Mouse (Mus musculus): Measurements from ENCODE around the gene Safb.

Gene Safb

DNA sequence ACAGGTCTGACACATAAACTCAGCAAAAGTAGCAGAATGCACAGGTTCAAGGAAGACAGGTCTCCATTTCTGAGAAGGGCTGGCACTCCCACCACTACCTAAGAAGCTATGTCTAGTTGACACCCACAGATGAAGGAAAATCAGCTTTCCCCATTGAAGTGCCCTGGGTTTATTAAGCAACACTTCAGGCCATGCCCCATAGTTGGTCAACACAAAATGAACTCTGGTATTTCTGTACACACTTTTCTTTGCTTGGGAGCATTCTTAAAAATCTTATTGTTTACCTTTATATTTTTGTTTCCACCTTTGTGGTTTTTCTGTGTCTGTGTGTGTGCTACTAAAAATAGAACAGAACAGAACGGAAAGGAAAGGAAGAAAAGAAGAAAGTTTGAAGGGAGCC lies 24.5 kb upstream of the Safb start:
- in situ Hi-C loops (cut with MboI, MseI), result loop anchor here (5.0 kb wide), 1 partner anchor 103 kb away; no protein-coding TSS in a partner anchor

- in situ Hi-C loops (cut with MboI, MseI), result loop anchor here (5.0 kb wide), 1 partner anchor 105 kb away; no protein-coding TSS in a partner anchor
Measured at GRCm38 (mm10) chr17:56561866-56562265, 22.8 kb upstream of the Safb start.

DNA sequence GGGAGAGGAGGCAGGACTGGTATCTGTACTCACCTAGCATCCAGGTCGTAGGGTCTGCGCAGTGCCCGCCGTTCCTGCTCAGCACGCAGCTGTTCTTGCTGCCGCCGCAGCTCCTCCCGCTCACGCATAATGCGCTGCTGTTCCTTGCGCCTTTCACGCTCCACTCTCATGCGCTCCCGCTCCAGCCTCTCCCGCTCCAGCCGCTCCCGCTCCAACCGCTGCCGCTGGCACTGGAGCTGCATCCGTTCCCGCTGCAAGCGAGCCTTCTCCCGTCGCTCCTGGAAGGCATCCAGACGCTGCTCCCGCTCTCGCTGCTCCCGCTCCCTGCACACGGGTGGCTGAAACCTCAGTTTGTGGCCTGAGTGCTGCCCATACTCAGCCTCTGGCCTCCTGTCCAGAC lies 18.3 kb upstream of the Safb start:
- in situ Hi-C loops (cut with MboI, MseI), result no loop called here

- in situ Hi-C loops (cut with MboI, MseI), result no loop called here
Measured at GRCm38 (mm10) chr17:56566918-56567317, 17.7 kb upstream of the Safb start.

- in situ Hi-C loops (cut with MboI, MseI), result no loop called here
Measured at GRCm38 (mm10) chr17:56567370-56567769, 17.3 kb upstream of the Safb start.

- in situ Hi-C loops (cut with MboI, MseI), result no loop called here
Measured at GRCm38 (mm10) chr17:56570287-56570686, 14.3 kb upstream of the Safb start.

- in situ Hi-C loops (cut with MboI, MseI), result no loop called here
Measured at GRCm38 (mm10) chr17:56572154-56572553, 12.5 kb upstream of the Safb start.

- in situ Hi-C loops (cut with MboI, MseI), result no loop called here
Measured at GRCm38 (mm10) chr17:56572939-56573338, 11.7 kb upstream of the Safb start.

- in situ Hi-C loops (cut with MboI, MseI), result no loop called here
Measured at GRCm38 (mm10) chr17:56583071-56583470, 1.6 kb upstream of the Safb start.

GRCm38 (mm10) chr17:56583611-56584256 lies 891 bp upstream of the Safb start:
- in situ Hi-C loops (cut with MboI, MseI), result no loop called here

DNA sequence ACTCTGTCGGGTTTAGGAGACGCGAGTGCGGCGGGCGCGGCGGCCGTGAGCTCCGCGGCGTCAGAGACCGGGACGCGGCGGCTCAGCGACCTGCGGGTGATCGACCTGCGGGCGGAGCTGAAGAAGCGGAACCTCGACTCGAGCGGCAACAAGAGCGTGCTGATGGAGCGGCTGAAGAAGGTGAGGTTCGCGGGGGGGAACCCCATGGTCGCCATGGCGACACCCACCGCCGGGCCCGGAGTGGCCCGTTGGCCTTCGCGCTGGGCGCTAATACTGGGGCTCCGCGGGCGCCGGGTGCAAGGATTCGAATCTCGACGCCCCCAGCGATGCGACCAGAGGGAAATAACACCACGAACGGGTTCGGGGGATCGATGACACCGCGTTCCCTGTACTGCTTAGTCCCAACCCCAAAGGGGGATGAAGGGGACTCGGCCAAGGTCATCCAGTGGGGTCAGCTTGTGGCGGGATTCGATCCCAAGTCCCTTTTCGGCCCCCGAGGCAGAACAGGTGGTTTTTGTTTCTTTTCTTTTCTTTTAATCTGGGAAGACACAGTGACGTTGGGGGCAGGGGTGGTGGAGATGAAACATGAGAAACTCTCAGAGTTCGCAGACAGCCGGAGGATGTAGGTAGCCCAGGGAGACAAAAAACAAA lies 671 bp downstream of the Safb start:
- in situ Hi-C loops (cut with MboI, MseI), result no loop called here

- in situ Hi-C loops (cut with MboI, MseI), result no loop called here
Measured at GRCm38 (mm10) chr17:56587773-56588172, 3.1 kb downstream of the Safb start.

GRCm38 (mm10) chr17:56588921-56589320 lies 4.3 kb downstream of the Safb start:
- in situ Hi-C loops (cut with MboI, MseI), result no loop called here

GRCm38 (mm10) chr17:56592553-56592952 lies 7.9 kb downstream of the Safb start:
- in situ Hi-C loops (cut with MboI, MseI), result no loop called here

DNA sequence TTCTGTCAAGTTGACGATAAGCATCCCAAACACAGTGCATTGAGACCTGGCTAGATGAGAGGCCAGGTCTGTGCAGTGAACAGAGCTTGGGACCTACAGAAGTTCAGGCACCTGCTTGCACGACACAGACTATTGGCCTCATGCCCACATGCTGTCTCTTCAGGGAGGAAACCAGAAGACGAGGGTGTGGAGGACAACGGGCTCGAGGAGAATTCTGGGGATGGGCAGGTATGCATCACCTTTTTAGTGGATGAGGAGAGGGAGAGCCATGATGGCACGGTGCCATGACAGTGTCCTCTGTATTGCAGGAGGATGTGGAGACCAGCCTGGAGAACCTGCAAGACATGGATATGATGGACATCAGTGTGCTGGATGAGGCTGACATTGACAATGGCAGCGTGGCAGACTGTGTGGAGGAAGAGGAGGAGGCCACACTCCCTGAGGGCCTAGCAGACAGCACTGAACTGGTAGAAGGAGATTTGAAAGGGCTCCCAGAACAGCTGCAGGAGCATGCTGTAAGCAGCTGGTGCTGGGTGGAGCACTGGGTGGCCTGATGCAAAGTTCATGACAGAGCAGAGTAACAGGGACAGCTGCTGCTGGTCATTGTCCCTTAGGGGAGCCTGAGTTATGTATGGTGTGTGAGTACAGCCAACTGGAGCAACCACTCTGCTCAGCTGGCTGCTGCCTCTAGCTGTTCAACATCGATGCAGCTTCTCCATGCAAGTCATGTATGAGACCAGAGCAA lies 9.1 kb downstream of the Safb start:
- in situ Hi-C loops (cut with MboI, MseI), result no loop called here

DNA sequence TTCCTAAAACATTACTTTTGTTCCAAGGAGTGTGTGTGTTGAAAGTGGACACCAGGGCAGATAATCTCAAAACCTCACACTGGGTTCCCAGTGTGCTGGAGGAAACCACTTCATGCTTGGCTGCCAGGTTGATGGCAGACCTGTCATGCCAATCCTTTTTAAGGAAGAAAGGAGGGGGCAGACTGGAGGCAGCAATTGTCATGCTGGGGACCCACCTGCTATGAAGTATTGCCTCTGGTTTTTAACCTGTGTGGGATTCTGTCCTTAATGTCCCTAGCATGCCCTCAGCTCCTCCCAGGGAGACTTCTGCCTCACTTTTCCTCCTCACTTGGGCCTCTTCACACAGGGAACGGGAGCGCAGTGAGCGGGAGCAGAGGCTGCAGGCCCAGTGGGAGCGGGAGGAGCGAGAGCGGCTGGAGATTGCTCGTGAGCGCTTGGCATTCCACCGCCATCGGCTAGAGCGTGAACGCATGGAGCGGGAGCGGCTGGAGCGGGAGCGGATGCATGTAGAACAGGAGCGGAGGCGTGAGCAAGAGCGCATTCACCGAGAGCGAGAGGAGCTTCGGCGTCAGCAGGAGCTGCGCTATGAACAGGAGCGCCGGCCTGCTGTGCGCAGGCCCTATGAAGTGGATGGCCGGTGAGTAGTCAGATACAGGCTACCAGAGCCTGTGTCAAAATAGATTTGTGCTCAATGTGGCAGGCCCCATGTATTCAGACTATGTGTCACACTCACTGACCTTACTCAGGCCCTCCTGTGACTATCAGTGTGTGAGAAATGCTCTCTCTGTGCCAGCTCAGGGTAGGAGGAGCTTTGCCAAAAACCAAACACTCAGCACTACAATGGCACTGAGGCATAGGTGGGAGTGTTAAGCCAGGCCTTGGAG lies 18.8 kb downstream of the Safb start:
- in situ Hi-C loops (cut with MboI, MseI), result no loop called here

DNA sequence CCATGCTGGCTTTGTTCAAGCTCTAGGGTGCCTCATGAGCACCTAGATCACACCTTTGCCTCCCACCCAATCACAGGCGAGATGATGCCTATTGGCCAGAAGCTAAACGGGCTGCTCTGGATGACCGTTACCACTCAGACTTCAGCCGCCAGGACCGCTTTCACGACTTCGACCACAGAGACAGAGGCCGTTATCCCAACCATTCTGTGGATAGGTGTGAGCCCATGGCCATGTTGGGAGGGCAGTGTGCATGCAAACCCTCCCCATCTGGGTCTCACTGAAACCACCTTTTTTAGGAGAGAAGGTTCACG lies 19.4 kb downstream of the Safb start:
- in situ Hi-C loops (cut with MboI, MseI), result no loop called here

DNA sequence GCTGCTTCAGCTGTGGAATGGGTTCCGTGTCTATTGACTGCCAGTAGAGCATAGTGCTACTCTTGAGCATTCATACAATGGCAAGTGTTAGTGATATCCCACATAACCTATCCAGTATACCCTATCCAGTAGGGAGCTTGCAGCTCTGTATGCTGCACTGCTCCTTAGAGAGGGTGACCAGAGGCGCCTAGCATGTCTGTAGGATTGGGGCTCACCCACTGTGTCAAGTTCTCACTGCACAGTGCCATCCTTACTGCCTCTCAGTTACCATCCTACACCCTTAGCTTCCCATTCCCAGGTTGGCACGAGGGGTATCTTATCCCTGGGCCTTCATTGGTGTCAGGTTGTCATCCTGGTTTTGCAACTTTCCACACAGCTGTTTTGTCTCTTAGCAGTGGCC lies 19.8 kb downstream of the Safb start:
- in situ Hi-C loops (cut with MboI, MseI), result no loop called here

- in situ Hi-C loops (cut with MboI, MseI), result no loop called here
Measured at GRCm38 (mm10) chr17:56605431-56605830, 20.8 kb downstream of the Safb start.

DNA sequence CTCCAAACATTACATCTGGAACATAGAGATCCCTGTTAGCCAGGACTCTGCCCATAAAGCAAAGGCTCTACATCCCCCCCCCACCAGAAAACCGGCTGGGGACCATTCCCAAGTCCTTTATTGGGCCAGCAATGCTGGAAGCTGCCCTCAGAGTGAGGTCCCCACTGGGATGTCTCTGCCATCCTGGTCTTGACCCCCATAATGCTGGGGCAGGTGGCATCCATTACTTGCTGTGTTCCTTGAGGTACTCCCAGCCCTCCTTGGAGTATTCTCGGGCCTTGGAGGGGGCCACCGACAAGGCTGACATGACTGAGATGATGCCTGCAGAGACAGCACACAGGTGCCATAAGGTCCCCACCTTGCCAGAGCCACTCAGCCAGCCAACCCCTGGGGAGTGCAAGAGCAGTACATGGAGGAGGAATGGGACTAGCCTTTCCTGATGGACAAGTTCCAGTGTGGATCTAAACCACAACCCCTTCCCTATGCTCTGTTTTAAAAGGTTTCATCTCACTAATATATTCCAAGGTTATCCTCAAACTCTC lies 23.0 kb downstream of the Safb start:
- in situ Hi-C loops (cut with MboI, MseI), result no loop called here

- in situ Hi-C loops (cut with MboI, MseI), result no loop called here
Measured at GRCm38 (mm10) chr17:56608699-56609098, 24.1 kb downstream of the Safb start.
